Mouse (Mus musculus): ENCODE measurements around the gene Gm49673. TPM values are rescaled to one million over a fixed set of nuclear protein-coding genes. Genes with fewer than 3 reads are reported as not detected.
"Not testable (repeated sequence)": the region's sequence is repeated elsewhere in the genome, so short reads cannot be mapped to it uniquely, and the experiment has no call there.

Gene Gm49673
- polyA plus RNA-seq, 1 experiment from 2014 or later, result not detected

DNA sequence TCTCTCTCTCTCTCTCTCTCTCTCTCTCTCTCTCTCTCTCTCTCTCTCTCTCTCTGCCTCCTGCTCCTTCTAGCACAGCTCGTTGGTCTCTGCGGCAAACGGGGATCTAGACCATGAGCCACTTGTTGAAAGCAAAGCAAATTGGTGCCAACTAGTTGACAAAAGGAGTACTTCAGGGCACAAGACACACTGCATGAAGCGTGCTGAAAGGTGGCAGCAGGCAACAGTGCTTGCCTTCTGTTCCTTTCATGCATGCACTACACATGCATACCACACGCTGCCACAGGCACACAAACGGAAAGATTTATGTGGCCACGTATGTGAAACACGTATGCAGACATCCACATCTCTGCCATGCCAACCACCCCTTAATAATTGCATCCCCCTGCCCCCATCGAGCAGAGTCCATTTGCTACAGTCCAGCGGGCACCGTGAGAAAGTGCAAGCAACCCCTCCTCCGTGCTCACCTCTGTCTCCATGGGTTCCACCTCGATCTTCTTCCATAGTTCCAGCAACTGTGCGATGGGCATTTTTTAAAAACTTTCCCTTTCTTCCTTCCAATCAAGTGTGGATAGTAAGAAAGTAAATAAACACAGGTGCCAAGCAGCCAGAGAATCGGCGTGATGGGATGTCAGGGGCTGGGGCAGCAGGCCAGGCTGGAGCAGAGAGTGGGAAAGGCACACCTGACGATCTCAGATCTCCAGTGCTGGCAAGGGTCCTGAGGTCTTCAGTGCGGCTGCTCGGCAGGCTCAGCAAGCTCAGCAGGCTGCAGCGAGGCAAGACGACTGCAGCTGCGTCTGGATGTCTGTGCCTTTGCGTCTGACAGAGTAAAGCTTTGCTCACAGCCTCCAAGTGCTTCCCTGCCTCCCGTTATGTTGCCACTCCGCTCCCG lies 46.9 kb downstream of the Gm49673 start:
- H3K9me3 ChIP-seq (ENCODE audit: control insufficient read depth, low read length); H3K36me3 ChIP-seq (ENCODE audit: control insufficient read depth, insufficient read depth, low read length); H3K4me2 ChIP-seq (ENCODE audit: low read length); H3K4me1 ChIP-seq (ENCODE audit: control insufficient read depth in 2 of 2, insufficient read depth in 2 of 2, low read length in 2 of 2); H3K27ac ChIP-seq (replicated peaks in 1 of 2; ENCODE audit: control insufficient read depth in 1 of 2, insufficient read depth in 1 of 2, low read depth in 2 of 2, low read length in 2 of 2); H3K4me3 ChIP-seq (ENCODE audit: control insufficient read depth in 1 of 2, insufficient read depth in 1 of 2, low read depth in 1 of 2, low read length in 2 of 2); H3K27me3 ChIP-seq (ENCODE audit: control insufficient read depth, insufficient read depth, low read length); H3K9ac ChIP-seq (ENCODE audit: low read length): not testable (repeated sequence)
- peak; percentile 9; the same call in 1 of the 2 replicates for ATAC-seq (ENCODE audit: insufficient number of reproducible peaks, insufficient read depth, low FRiP score, low read depth)
- 38% methylated on average over 6 of the region's 26 CpGs for WGBS

DNA sequence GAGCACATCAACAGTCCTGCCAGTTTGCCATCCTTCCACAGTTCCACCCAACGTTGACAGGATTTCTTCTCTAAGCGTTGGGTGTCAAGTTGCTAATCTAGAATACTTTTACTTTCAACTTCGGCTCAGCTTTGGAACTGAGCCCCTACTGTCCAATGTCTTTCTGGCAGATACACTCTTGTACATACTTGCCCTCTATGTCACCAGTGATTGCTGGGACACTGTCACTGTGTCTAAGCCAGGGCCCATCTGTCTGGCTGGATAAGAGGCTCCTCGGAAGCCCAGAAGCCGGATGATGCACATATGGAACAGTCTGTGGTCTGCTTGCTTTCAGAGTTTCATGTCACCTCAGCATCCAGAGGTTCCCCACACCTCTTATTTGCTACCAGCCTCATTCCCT lies 51.4 kb downstream of the Gm49673 start:
- H3K27me3 ChIP-seq (ENCODE audit: control insufficient read depth, insufficient read depth, low read length); H3K27ac ChIP-seq (replicated peaks in 1 of 2; ENCODE audit: control insufficient read depth in 1 of 2, insufficient read depth in 1 of 2, low read depth in 2 of 2, low read length in 2 of 2); H3K9me3 ChIP-seq (ENCODE audit: control insufficient read depth, low read length); H3K4me2 ChIP-seq (ENCODE audit: low read length); ATAC-seq (ENCODE audit: insufficient number of reproducible peaks, insufficient read depth, low FRiP score, low read depth); H3K4me3 ChIP-seq (ENCODE audit: control insufficient read depth in 1 of 2, insufficient read depth in 1 of 2, low read depth in 1 of 2, low read length in 2 of 2); H3K9ac ChIP-seq (ENCODE audit: low read length); H3K36me3 ChIP-seq (ENCODE audit: control insufficient read depth, insufficient read depth, low read length); H3K4me1 ChIP-seq (ENCODE audit: control insufficient read depth in 2 of 2, insufficient read depth in 2 of 2, low read length in 2 of 2): not testable (repeated sequence)
- 49% methylated on average over 3 of the region's 5 CpGs for WGBS

DNA sequence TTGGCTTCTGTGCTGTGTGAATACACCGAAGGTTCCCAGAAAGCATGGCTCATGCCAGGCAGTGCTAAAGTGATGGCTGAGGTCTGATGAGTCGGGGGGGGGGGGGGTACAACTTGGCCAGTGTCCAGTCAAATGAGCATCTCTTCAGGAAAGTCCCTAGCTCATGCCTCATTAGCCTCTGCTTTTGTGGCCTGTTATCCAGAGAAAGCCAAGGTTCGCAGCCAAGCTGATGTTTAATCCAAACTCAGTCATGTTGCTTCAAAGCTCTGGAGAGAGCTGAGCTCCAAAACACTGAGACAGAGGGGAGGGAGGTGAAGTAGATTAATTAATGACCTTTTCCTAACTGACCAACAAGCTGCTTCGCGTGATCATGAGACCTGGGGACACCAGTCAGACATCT lies 51.9 kb downstream of the Gm49673 start:
- not testable (repeated sequence) for H3K27ac ChIP-seq (replicated peaks in 1 of 2; ENCODE audit: control insufficient read depth in 1 of 2, insufficient read depth in 1 of 2, low read depth in 2 of 2, low read length in 2 of 2); H3K27me3 ChIP-seq (ENCODE audit: control insufficient read depth, insufficient read depth, low read length); H3K4me1 ChIP-seq (ENCODE audit: control insufficient read depth in 2 of 2, insufficient read depth in 2 of 2, low read length in 2 of 2); H3K4me3 ChIP-seq (ENCODE audit: control insufficient read depth in 1 of 2, insufficient read depth in 1 of 2, low read depth in 1 of 2, low read length in 2 of 2); ATAC-seq (ENCODE audit: insufficient number of reproducible peaks, insufficient read depth, low FRiP score, low read depth); H3K9ac ChIP-seq (ENCODE audit: low read length); H3K9me3 ChIP-seq (ENCODE audit: control insufficient read depth, low read length); H3K36me3 ChIP-seq (ENCODE audit: control insufficient read depth, insufficient read depth, low read length); H3K4me2 ChIP-seq (ENCODE audit: low read length)
- 67% methylated on average over 3 of the region's 5 CpGs for WGBS

DNA sequence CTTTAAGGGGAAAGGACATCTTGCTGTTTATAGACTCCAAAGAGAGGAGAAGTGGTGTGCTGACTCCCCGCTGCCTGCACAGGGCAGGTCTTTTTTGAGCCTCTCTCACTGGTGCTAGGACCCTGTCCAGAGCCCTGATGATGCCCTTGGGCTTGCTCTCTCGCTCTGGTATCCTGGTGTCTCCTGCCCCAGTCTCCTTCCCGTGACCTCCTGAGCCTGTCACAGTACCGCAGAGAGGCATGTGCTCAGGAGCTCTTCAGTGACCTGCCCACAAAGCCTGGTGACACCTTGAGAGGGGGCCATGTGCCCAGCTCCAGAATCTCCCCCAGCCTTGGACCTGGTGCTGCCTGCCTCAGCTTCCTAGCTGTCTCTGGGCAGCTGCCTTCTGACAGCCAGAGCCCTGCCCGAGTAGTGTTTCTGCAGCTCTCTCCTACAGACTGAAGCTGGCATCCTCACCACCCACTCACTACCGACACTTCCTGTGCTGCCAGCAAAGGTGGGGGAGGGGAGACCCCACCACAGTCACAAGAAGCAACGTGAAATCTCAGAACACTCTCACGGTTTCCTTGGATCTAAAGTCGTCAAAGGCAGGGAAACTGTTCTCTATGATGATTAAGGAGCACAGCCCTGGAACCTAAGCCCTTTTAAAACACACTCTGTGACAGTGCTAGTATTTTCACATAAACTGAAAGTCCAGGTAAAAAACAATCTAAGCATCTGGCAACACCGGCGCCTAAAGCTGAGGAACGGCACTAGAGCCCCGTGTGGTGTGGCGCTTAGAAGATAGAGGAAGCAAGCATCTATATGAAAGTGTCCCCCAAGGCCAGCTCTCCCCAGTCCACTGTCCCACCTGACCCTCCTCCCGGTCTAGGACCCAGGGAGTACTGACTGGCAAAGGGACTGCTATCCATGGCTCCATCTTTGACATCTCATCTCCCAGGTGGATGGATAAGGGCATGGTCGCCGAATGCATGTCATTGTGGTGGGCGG lies 54.8 kb downstream of the Gm49673 start:
- not testable (repeated sequence) for H3K27me3 ChIP-seq (ENCODE audit: control insufficient read depth, insufficient read depth, low read length); H3K27ac ChIP-seq (replicated peaks in 1 of 2; ENCODE audit: control insufficient read depth in 1 of 2, insufficient read depth in 1 of 2, low read depth in 2 of 2, low read length in 2 of 2); H3K9ac ChIP-seq (ENCODE audit: low read length); H3K4me1 ChIP-seq (ENCODE audit: control insufficient read depth in 2 of 2, insufficient read depth in 2 of 2, low read length in 2 of 2); H3K4me2 ChIP-seq (ENCODE audit: low read length); ATAC-seq (ENCODE audit: insufficient number of reproducible peaks, insufficient read depth, low FRiP score, low read depth); H3K9me3 ChIP-seq (ENCODE audit: control insufficient read depth, low read length); H3K4me3 ChIP-seq (ENCODE audit: control insufficient read depth in 1 of 2, insufficient read depth in 1 of 2, low read depth in 1 of 2, low read length in 2 of 2); H3K36me3 ChIP-seq (ENCODE audit: control insufficient read depth, insufficient read depth, low read length)
- WGBS, result 65% methylated on average over 3 of the region's 18 CpGs

DNA sequence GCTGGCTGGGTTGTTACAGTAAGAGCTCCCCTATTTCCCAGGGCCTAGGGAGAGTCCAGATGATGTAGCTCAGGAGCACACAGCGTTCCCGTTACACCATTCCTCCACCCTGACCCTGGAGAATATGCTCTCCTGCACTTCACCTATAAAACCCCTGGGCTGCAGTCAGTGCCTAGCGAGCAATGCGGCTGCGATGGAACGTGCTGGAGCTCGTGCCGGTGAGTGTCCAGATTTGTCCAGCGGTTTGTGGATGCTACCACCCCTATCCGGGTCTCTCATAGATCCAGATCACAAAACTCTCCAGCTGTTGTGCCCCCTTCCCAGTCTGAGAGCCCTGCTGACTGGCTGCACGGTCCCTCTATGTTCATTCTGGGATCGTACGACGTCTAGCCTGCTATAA lies 56.3 kb downstream of the Gm49673 start:
- H3K4me2 ChIP-seq (ENCODE audit: low read length); H3K36me3 ChIP-seq (ENCODE audit: control insufficient read depth, insufficient read depth, low read length); ATAC-seq (ENCODE audit: insufficient number of reproducible peaks, insufficient read depth, low FRiP score, low read depth); H3K4me1 ChIP-seq (ENCODE audit: control insufficient read depth in 2 of 2, insufficient read depth in 2 of 2, low read length in 2 of 2); H3K9me3 ChIP-seq (ENCODE audit: control insufficient read depth, low read length); H3K4me3 ChIP-seq (ENCODE audit: control insufficient read depth in 1 of 2, insufficient read depth in 1 of 2, low read depth in 1 of 2, low read length in 2 of 2); H3K9ac ChIP-seq (ENCODE audit: low read length); H3K27ac ChIP-seq (replicated peaks in 1 of 2; ENCODE audit: control insufficient read depth in 1 of 2, insufficient read depth in 1 of 2, low read depth in 2 of 2, low read length in 2 of 2); H3K27me3 ChIP-seq (ENCODE audit: control insufficient read depth, insufficient read depth, low read length): not testable (repeated sequence)
- WGBS, result 84% methylated on average over 14 of the region's 14 CpGs

DNA sequence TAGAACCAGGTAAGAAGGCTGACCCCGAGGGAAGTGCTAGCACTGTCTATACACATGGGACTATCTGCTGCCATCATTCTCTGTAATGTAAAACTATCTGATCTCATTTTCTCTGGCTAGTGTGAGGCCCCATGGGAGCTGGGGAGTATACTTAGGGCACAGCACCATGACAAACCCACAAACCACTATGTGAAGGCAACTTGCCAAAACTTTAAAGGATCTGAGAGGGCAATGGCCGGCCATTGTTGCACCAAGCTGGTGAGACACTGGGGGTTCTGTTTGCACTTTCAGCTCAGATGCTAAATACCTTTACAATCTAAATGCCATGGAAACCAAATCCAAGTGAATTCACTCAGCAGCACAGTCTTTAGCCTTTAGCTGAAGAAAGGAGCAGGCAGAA lies 77.7 kb downstream of the Gm49673 start:
- not testable (repeated sequence) for H3K4me3 ChIP-seq (ENCODE audit: control insufficient read depth in 1 of 2, insufficient read depth in 1 of 2, low read depth in 1 of 2, low read length in 2 of 2); H3K9ac ChIP-seq (ENCODE audit: low read length); H3K9me3 ChIP-seq (ENCODE audit: control insufficient read depth, low read length); ATAC-seq (ENCODE audit: insufficient number of reproducible peaks, insufficient read depth, low FRiP score, low read depth); H3K27me3 ChIP-seq (ENCODE audit: control insufficient read depth, insufficient read depth, low read length); H3K36me3 ChIP-seq (ENCODE audit: control insufficient read depth, insufficient read depth, low read length); H3K4me1 ChIP-seq (ENCODE audit: control insufficient read depth in 2 of 2, insufficient read depth in 2 of 2, low read length in 2 of 2); H3K27ac ChIP-seq (replicated peaks in 1 of 2; ENCODE audit: control insufficient read depth in 1 of 2, insufficient read depth in 1 of 2, low read depth in 2 of 2, low read length in 2 of 2); H3K4me2 ChIP-seq (ENCODE audit: low read length)
- WGBS, result 86% methylated on average over 1 of the region's 2 CpGs

DNA sequence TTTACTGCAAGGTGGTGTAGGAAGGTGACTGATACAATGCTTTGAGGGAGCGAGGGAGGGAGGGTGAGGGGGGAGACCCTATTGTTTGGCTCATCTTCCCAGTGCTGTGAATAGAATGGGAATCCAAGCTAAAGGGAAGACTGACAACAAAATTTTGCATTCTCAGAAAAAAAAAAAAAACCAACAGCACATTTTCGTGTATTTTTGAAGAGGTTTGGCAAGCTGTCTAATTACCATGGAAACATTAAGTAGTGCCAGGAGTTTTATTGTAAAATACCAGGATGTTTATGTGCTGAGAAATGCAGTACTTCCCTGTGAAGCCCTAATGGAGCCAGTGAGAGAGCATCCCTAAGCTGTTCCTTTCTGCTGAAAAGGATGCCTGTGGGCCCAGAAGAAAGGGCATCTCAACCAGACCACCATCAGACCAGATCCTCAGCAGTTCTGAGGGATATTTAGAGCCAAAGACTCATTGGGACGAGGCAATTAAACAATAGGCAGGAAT lies 90.9 kb downstream of the Gm49673 start:
- H3K27me3 ChIP-seq (ENCODE audit: control insufficient read depth, insufficient read depth, low read length); H3K27ac ChIP-seq (replicated peaks in 1 of 2; ENCODE audit: control insufficient read depth in 1 of 2, insufficient read depth in 1 of 2, low read depth in 2 of 2, low read length in 2 of 2); H3K4me3 ChIP-seq (ENCODE audit: control insufficient read depth in 1 of 2, insufficient read depth in 1 of 2, low read depth in 1 of 2, low read length in 2 of 2); H3K4me2 ChIP-seq (ENCODE audit: low read length); H3K4me1 ChIP-seq (ENCODE audit: control insufficient read depth in 2 of 2, insufficient read depth in 2 of 2, low read length in 2 of 2); H3K9me3 ChIP-seq (ENCODE audit: control insufficient read depth, low read length); H3K36me3 ChIP-seq (ENCODE audit: control insufficient read depth, insufficient read depth, low read length); H3K9ac ChIP-seq (ENCODE audit: low read length); ATAC-seq (ENCODE audit: insufficient number of reproducible peaks, insufficient read depth, low FRiP score, low read depth): not testable (repeated sequence)
- 65% methylated on average over 2 of the region's 3 CpGs for WGBS

Data from heart, embryonic 14.5 days (tissue).